Mouse (Mus musculus): ENCODE measurements around the gene Lamb3. TPM values are rescaled to one million over a fixed set of nuclear protein-coding genes. Genes with fewer than 3 reads are reported as not detected.

Lamb3 gene
- polyA plus RNA-seq, 1 experiment from 2014 or later, result 62.8 TPM

- Histone ChIP-seq H3K9me3 (ENCODE audit: low read length) (no peaks in the 10 kb centered on the region), H3K9ac (replicated peaks; ENCODE audit: low read depth) (no peak overlapping the region), H3K4me3 (ENCODE audit: low read depth, low read length) (no peak overlapping the region), H3K4me2 (replicated peaks; ENCODE audit: low read depth, low read length) (no peak overlapping the region), H3K36me3 (ENCODE audit: insufficient read depth, low read length) (no peaks in the 10 kb centered on the region), H3K4me1 (ENCODE audit: insufficient read depth, low read depth, low read length) (no peaks in the 10 kb centered on the region), H3K27ac (ENCODE audit: low read length) (no peak overlapping the region), H3K27me3 (replicated peaks; ENCODE audit: insufficient read depth, low read length) (no peaks in the 10 kb centered on the region)
- WGBS, result 84% methylated on average over 3 of the region's 3 CpGs
- no peak for DNase-seq (ENCODE audit: low spot score)
- TF ChIP-seq EP300 (IDR thresholded peaks at IDR 0.05) (no peak), CTCF (IDR thresholded peaks at IDR 0.05) (no peak)
- ATAC-seq, result no peak
These were observed 90.8 kb downstream of the Lamb3 start for GRCm38 (mm10) chr1:193298141-193298765.

GRCm38 (mm10) chr1:193299995-193300394 is 92.5 kb downstream of the Lamb3 start:
- Histone ChIP-seq H3K4me3 (ENCODE audit: low read depth, low read length) (no peak overlapping the region), H3K27ac (ENCODE audit: low read length) (no peak overlapping the region), H3K4me2 (replicated peaks; ENCODE audit: low read depth, low read length) (no peak overlapping the region), H3K27me3 (replicated peaks; ENCODE audit: insufficient read depth, low read length) (no peaks in the 10 kb centered on the region), H3K9ac (replicated peaks; ENCODE audit: low read depth) (no peak overlapping the region), H3K4me1 (ENCODE audit: insufficient read depth, low read depth, low read length) (no peaks in the 10 kb centered on the region), H3K36me3 (ENCODE audit: insufficient read depth, low read length) (no peaks in the 10 kb centered on the region), H3K9me3 (ENCODE audit: low read length) (no peaks in the 10 kb centered on the region)
- no peak for DNase-seq (ENCODE audit: low spot score)
- TF ChIP-seq CTCF (IDR thresholded peaks at IDR 0.05) (no peak), EP300 (IDR thresholded peaks at IDR 0.05) (no peak)
- no peak for ATAC-seq
- 65% methylated on average over 1 of the region's 1 CpGs for WGBS

- peak overlapping the region; percentile 85 for H3K27ac ChIP-seq (ENCODE audit: low read length)
- H3K36me3 ChIP-seq (ENCODE audit: insufficient read depth, low read length), result no peaks in the 10 kb centered on the region
- peak; percentile 95 for ATAC-seq
- peak overlapping the region; percentile 21 for H3K4me3 ChIP-seq (ENCODE audit: low read depth, low read length)
- H3K4me2 ChIP-seq (replicated peaks; ENCODE audit: low read depth, low read length), result peak overlapping the region; percentile 49
- H3K9ac ChIP-seq (replicated peaks; ENCODE audit: low read depth), result peak overlapping the region; percentile 39
- H3K27me3 ChIP-seq (replicated peaks; ENCODE audit: insufficient read depth, low read length), result no peaks in the 10 kb centered on the region
- no peaks in the 10 kb centered on the region for H3K9me3 ChIP-seq (ENCODE audit: low read length)
- 29% methylated on average over 6 of the region's 6 CpGs for WGBS
- H3K4me1 ChIP-seq (ENCODE audit: insufficient read depth, low read depth, low read length), result no peaks in the 10 kb centered on the region
- TF ChIP-seq CTCF (IDR thresholded peaks at IDR 0.05), result no peak
- no peak for TF ChIP-seq EP300 (IDR thresholded peaks at IDR 0.05)
- DNase-seq (ENCODE audit: low spot score), result peak; percentile 88
These were observed 94.0 kb downstream of the Lamb3 start for GRCm38 (mm10) chr1:193301216-193302092.

GRCm38 (mm10) chr1:193302093-193302405 is 94.5 kb downstream of the Lamb3 start:
- Histone ChIP-seq H3K9ac (replicated peaks; ENCODE audit: low read depth) (peak overlapping the region; percentile 39), H3K4me2 (replicated peaks; ENCODE audit: low read depth, low read length) (peak overlapping the region; percentile 49), H3K27ac (ENCODE audit: low read length) (peak overlapping the region; percentile 85), H3K36me3 (ENCODE audit: insufficient read depth, low read length) (no peaks in the 10 kb centered on the region), H3K27me3 (replicated peaks; ENCODE audit: insufficient read depth, low read length) (no peaks in the 10 kb centered on the region), H3K4me1 (ENCODE audit: insufficient read depth, low read depth, low read length) (no peaks in the 10 kb centered on the region), H3K4me3 (ENCODE audit: low read depth, low read length) (peak overlapping the region; percentile 21), H3K9me3 (ENCODE audit: low read length) (no peaks in the 10 kb centered on the region)
- TF ChIP-seq CTCF (IDR thresholded peaks at IDR 0.05), result no peak
- no peak for TF ChIP-seq EP300 (IDR thresholded peaks at IDR 0.05)
- DNase-seq (ENCODE audit: low spot score), result no peak
- ATAC-seq, result peak; percentile 59
- WGBS, result 40% methylated on average over 8 of the region's 8 CpGs

- Histone ChIP-seq H3K27ac (ENCODE audit: low read length) (no peak overlapping the region), H3K9ac (replicated peaks; ENCODE audit: low read depth) (no peak overlapping the region), H3K4me2 (replicated peaks; ENCODE audit: low read depth, low read length) (0 out of 2 replicates have a peak overlapping the region, but pooled peaks have one; percentile 49), H3K9me3 (ENCODE audit: low read length) (no peaks in the 10 kb centered on the region), H3K36me3 (ENCODE audit: insufficient read depth, low read length) (no peaks in the 10 kb centered on the region), H3K4me1 (ENCODE audit: insufficient read depth, low read depth, low read length) (no peaks in the 10 kb centered on the region), H3K27me3 (replicated peaks; ENCODE audit: insufficient read depth, low read length) (no peaks in the 10 kb centered on the region), H3K4me3 (ENCODE audit: low read depth, low read length) (no peak overlapping the region)
- TF ChIP-seq CTCF (IDR thresholded peaks at IDR 0.05) (no peak), EP300 (IDR thresholded peaks at IDR 0.05) (no peak)
- WGBS, result 50% methylated on average over 2 of the region's 2 CpGs
- DNase-seq (ENCODE audit: low spot score), result no peak
- no peak for ATAC-seq
These were observed 95.6 kb downstream of the Lamb3 start for GRCm38 (mm10) chr1:193303096-193303495.

- no peak overlapping the region for H3K9ac ChIP-seq (replicated peaks; ENCODE audit: low read depth)
- ATAC-seq (no peak), DNase-seq (ENCODE audit: low spot score) (no peak)
- no peak overlapping the region for H3K27ac ChIP-seq (ENCODE audit: low read length)
- H3K4me1 ChIP-seq (ENCODE audit: insufficient read depth, low read depth, low read length), result no peaks in the 10 kb centered on the region
- H3K36me3 ChIP-seq (ENCODE audit: insufficient read depth, low read length), result no peaks in the 10 kb centered on the region
- no peaks in the 10 kb centered on the region for H3K27me3 ChIP-seq (replicated peaks; ENCODE audit: insufficient read depth, low read length)
- H3K4me3 ChIP-seq (ENCODE audit: low read depth, low read length), result no peak overlapping the region
- 38% methylated on average over 7 of the region's 7 CpGs for WGBS
- TF ChIP-seq CTCF (IDR thresholded peaks at IDR 0.05), result no peak
- TF ChIP-seq EP300 (IDR thresholded peaks at IDR 0.05), result no peak
- no peak overlapping the region for H3K4me2 ChIP-seq (replicated peaks; ENCODE audit: low read depth, low read length)
- no peaks in the 10 kb centered on the region for H3K9me3 ChIP-seq (ENCODE audit: low read length)
These were observed 97.9 kb downstream of the Lamb3 start for GRCm38 (mm10) chr1:193305386-193305785.

Measured in lung, postnatal 0 days (tissue).